Mouse (Mus musculus) MEL (cell line): ENCODE measurements around the gene Fgb.

ENCODE experiments used
- CHD1 ChIP-seq: IDR thresholded peaks from 2 replicates; pipeline ENCODE4 v1.6.1; 2012; ENCODE audit warnings: low read depth, mild to moderate bottlenecking, inconsistent platforms, low read length, improper control_type of control experiment
- CHD2 ChIP-seq: IDR thresholded peaks from 2 replicates; pipeline ENCODE4 v1.6.1; 2011; ENCODE audit warnings: low read length, improper control_type of control experiment
- CTCF ChIP-seq, 3 experiments: IDR thresholded peaks in 2 of 3; conservative IDR thresholded peaks in 1 of 3; 2 replicates each; pipeline ENCODE4 v1.5.1; 2011 to 2012; ENCODE audit warnings: low read length in 3 of 3, low read depth in 2 of 3, mild to moderate bottlenecking in 2 of 3, improper control_type of control experiment in 1 of 3, inconsistent platforms in 1 of 3, mixed read lengths in 1 of 3, moderate library complexity in 1 of 3; ENCODE audit not compliant: control insufficient read depth in 1 of 3, insufficient read depth in 1 of 3, poor library complexity in 1 of 3, severe bottlenecking in 1 of 3
- EP300 ChIP-seq, 2 experiments: IDR thresholded peaks; 2 replicates each; pipeline ENCODE4 v1.6.1; 2011; ENCODE audit warnings: improper control_type of control experiment in 2 of 2, low read length in 2 of 2, low read depth in 1 of 2, mild to moderate bottlenecking in 1 of 2
- ETS1 ChIP-seq: IDR thresholded peaks from 2 replicates; pipeline ENCODE4 v1.6.1; 2012; ENCODE audit warnings: low read depth, mild to moderate bottlenecking, inconsistent platforms, low read length, improper control_type of control experiment, moderate library complexity
- GATA1 ChIP-seq: IDR thresholded peaks from 2 replicates; pipeline ENCODE4 v1.6.1; 2011; ENCODE audit warnings: low read depth, low read length, improper control_type of control experiment
- JUND ChIP-seq: IDR thresholded peaks from 2 replicates; pipeline ENCODE4 v1.6.1; 2011; ENCODE audit warnings: low read depth, mild to moderate bottlenecking, improper control_type of control experiment, low read length
- POLR2A ChIP-seq, 2 experiments: IDR thresholded peaks; 2 replicates each; pipeline ENCODE4 v1.6.1; 2011 to 2012; ENCODE audit warnings: low read length in 2 of 2, mild to moderate bottlenecking in 2 of 2, control low read depth in 1 of 2, improper control_type of control experiment in 1 of 2, low read depth in 1 of 2, moderate library complexity in 1 of 2; ENCODE audit not compliant: control insufficient read depth in 1 of 2, insufficient read depth in 1 of 2, poor library complexity in 1 of 2
- RAD21 ChIP-seq: IDR thresholded peaks from 2 replicates; pipeline ENCODE4 v1.6.1; 2011; ENCODE audit warnings: mild to moderate bottlenecking, low read depth, low read length, improper control_type of control experiment
- SIN3A ChIP-seq: IDR thresholded peaks from 2 replicates; pipeline ENCODE4 v1.6.1; 2012; ENCODE audit warnings: low read length, improper control_type of control experiment, inconsistent platforms
- UBTF ChIP-seq: IDR thresholded peaks from 2 replicates; pipeline ENCODE4 v1.6.1; 2012; ENCODE audit warnings: low read depth, mild to moderate bottlenecking, inconsistent platforms, low read length, improper control_type of control experiment, moderate library complexity, borderline replicate concordance; ENCODE audit not compliant: insufficient read depth
- ZKSCAN1 ChIP-seq: IDR thresholded peaks from 2 replicates; pipeline ENCODE4 v1.6.1; 2012; ENCODE audit warnings: low read depth, mild to moderate bottlenecking, inconsistent platforms, low read length, improper control_type of control experiment, moderate library complexity
- ZMIZ1 ChIP-seq: IDR thresholded peaks from 2 replicates; pipeline ENCODE4 v1.6.1; 2012; ENCODE audit warnings: low read depth, mild to moderate bottlenecking, inconsistent platforms, low read length, improper control_type of control experiment, moderate library complexity

- TF ChIP-seq CHD1 (no peak), UBTF (no peak), EP300 (IDR thresholded peaks at IDR 0.05; ENCODE audit: low read depth in 1 of 2, low read length in 2 of 2) (no peak), CTCF (IDR thresholded peaks at IDR 0.05 in 2 of 3, conservative IDR thresholded peaks at IDR 0.05 in 1 of 3; ENCODE audit: control insufficient read depth in 1 of 3, insufficient read depth in 1 of 3, low read depth in 2 of 3, low read length in 3 of 3, poor library complexity in 1 of 3, severe bottlenecking in 1 of 3) (no peak), RAD21 (no peak), ETS1 (no peak), POLR2A (IDR thresholded peaks at IDR 0.05; ENCODE audit: control insufficient read depth in 1 of 2, insufficient read depth in 1 of 2, low read depth in 1 of 2, low read length in 2 of 2, poor library complexity in 1 of 2) (no peak), CHD2 (no peak), GATA1 (no peak), ZKSCAN1 (no peak), SIN3A (no peak), JUND (no peak), ZMIZ1 (no peak)
Measured at GRCm38 (mm10) chr3:83032746-83033308, 16.8 kb downstream of the Fgb start.
